ENCODE assay signal across 9 mouse cellular contexts in the genomic region with DNA sequence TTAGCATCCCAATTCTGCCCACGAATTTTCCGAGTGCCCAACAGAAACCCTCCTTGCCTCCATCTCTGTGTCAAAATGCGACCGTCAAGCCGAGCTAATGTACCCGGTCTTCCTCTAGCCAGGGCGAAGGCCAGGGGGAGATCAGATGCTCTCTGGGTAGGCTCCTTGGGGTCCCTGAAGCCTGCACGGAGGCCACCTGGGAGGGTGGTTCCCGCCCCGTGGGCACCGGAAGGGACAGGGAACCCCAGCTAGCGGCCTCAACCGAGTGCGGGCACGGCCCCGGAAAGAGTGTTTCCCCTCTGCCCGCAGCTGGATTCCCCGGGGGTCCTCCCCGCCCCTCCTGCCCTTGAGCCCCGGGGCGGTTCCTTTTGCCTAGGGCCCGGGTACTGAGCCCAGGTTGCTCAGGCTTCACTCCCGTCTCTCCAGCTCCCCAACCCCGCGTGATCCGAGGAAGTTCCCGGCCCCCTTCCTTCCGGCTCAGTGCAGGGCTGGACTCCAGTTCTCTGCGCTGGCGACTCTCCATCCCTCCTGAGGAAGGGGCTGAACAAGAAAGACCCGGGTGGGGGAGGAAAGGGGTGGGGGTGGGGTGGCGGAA. TPM values are rescaled to one million over a fixed set of nuclear protein-coding genes. Genes with fewer than 3 reads are reported as not detected.
DNase-seq lines count a peak whose midpoint lies in the region; ATAC-seq and TF ChIP-seq lines count a peak whose summit lies in the region.
"Had no signal": no experiment of that assay in that cellular context is flagged by ENCODE, and none has a peak within 500 bp of the region (broad histone marks: within the 10 kb centered on the region; RNA-seq: fewer than 3 reads in every experiment).

No protein-coding gene starts in this region.

- H3K79me2 ChIP-seq in CH12.LX (replicated peaks; ENCODE audit: control insufficient read depth, extremely low read depth, insufficient read depth, poor library complexity, severe bottlenecking), result no peaks in the 10 kb centered on the region

- no peak for TF ChIP-seq POLR2A in CH12.LX (IDR thresholded peaks at IDR 0.05; ENCODE audit: low read depth, low read length)

- no peak for TF ChIP-seq EP300 in CH12.LX (IDR thresholded peaks at IDR 0.05; ENCODE audit: low read length)

- 0% methylated on average over 28 of the region's 32 CpGs for WGBS in embryonic facial prominence, embryonic 14.5 days
- WGBS in intestine, embryonic 14.5 days, result under 1% methylated on average over 30 of the region's 32 CpGs

- no peaks in the 10 kb centered on the region for H3K36me3 ChIP-seq in CH12.LX (replicated peaks in 1 of 2; ENCODE audit: control insufficient read depth in 1 of 2, insufficient read depth in 1 of 2, low read length in 1 of 2)
- no peaks in the 10 kb centered on the region for H3K36me3 ChIP-seq in embryonic facial prominence, embryonic 14.5 days (ENCODE audit: control insufficient read depth, insufficient read depth, low read length)
- no peaks in the 10 kb centered on the region for H3K36me3 ChIP-seq in intestine, embryonic 14.5 days (ENCODE audit: control insufficient read depth, insufficient read depth, low read length)

- H3K27ac ChIP-seq in CH12.LX (ENCODE audit: insufficient read depth, low read depth), result no peak overlapping the region
- no peak overlapping the region for H3K27ac ChIP-seq in embryonic facial prominence, embryonic 14.5 days (replicated peaks; ENCODE audit: low read depth, low read length)
- no peak overlapping the region for H3K27ac ChIP-seq in intestine, embryonic 14.5 days (ENCODE audit: low read depth)

- H3K27me3 ChIP-seq in CH12.LX (replicated peaks), result peaks cover 39% of the 10 kb centered on the region
- peaks cover 61% of the 10 kb centered on the region for H3K27me3 ChIP-seq in embryonic facial prominence, embryonic 14.5 days (replicated peaks; ENCODE audit: control insufficient read depth, insufficient read depth, low read length)
- peaks cover 63% of the 10 kb centered on the region for H3K27me3 ChIP-seq in intestine, embryonic 14.5 days (replicated peaks; ENCODE audit: control insufficient read depth, insufficient read depth, low read length)

- TF ChIP-seq CTCF in CH12.LX (conservative IDR thresholded peaks at IDR 0.05 in 1 of 2, IDR thresholded peaks at IDR 0.05 in 1 of 2; ENCODE audit: low read depth in 2 of 2, low read length in 2 of 2), result no peak

- peak; percentile 83 for DNase-seq in heart, adult 11 months
- DNase-seq in heart, postnatal 4 days, result no peak
- DNase-seq in CH12.LX (ENCODE audit: extremely low read depth), result no peak
- no peak for DNase-seq in embryonic facial prominence, embryonic 14.5 days (ENCODE audit: low spot score)
- DNase-seq in intestine, embryonic 14.5 days (ENCODE audit: low spot score), result peak; percentile 79
- DNase-seq in neural tube, embryonic 10.5 days (ENCODE audit: extremely low spot score, low spot score), result peak; percentile 67
- DNase-seq in ovary, postnatal 14 days (ENCODE audit: low spot score), result no peak
- no peak for DNase-seq in layer of hippocampus, postnatal 36 days

- H3K9me3 ChIP-seq in CH12.LX (replicated peaks; ENCODE audit: low read length), result peaks cover 14% of the 10 kb centered on the region
- no peaks in the 10 kb centered on the region for H3K9me3 ChIP-seq in embryonic facial prominence, embryonic 14.5 days (ENCODE audit: control insufficient read depth, low read length)
- H3K9me3 ChIP-seq in intestine, embryonic 14.5 days (ENCODE audit: control insufficient read depth, low read length), result no peaks in the 10 kb centered on the region

- TF ChIP-seq RAD21 in CH12.LX (IDR thresholded peaks at IDR 0.05; ENCODE audit: low read depth, low read length), result no peak

- H3K4me3 ChIP-seq in CH12.LX (replicated peaks in 1 of 3; ENCODE audit: low read depth in 2 of 3, low read length in 2 of 3, poor library complexity in 1 of 3), result peak overlapping the region in 1 of 3 experiments; percentile 0
- peak overlapping the region; percentile 59 for H3K4me3 ChIP-seq in embryonic facial prominence, embryonic 14.5 days (ENCODE audit: low read depth, low read length)
- H3K4me3 ChIP-seq in intestine, embryonic 14.5 days (ENCODE audit: low read depth, low read length), result peak overlapping the region; percentile 51

- no peak overlapping the region; the same call in 1 of the 2 replicates for H3K9ac ChIP-seq in CH12.LX (ENCODE audit: insufficient read depth, low read depth)
- H3K9ac ChIP-seq in embryonic facial prominence, embryonic 14.5 days (ENCODE audit: low read depth, low read length), result peak overlapping the region; percentile 47
- peak overlapping the region; percentile 37 for H3K9ac ChIP-seq in intestine, embryonic 14.5 days (ENCODE audit: low read length)

- no peak for ATAC-seq in embryonic facial prominence, embryonic 14.5 days (ENCODE audit: low read depth)
- no peak; the same call in 1 of the 2 replicates for ATAC-seq in intestine, embryonic 14.5 days (replicated peaks; ENCODE audit: low FRiP score, low TSS enrichment, low read depth)

- in situ Hi-C loops in CH12.LX (cut with MboI; ENCODE audit: low pct_ligation_motif_present, low pct_unique_long_range_greater_than_20kb, low sequenced_read_pairs), result no loop called here

- dilution Hi-C loops in CH12.LX (cut with MboI; ENCODE audit: extremely low pct_ligation_motif_present, extremely low pct_unique_long_range_greater_than_20kb, low sequenced_read_pairs), result no loop called here

- peaks cover 14 to 38% of the 10 kb centered on the region in 2 experiments for H3K4me1 ChIP-seq in CH12.LX (ENCODE audit: control insufficient read depth in 1 of 2, insufficient read depth in 2 of 2)
- peaks cover 15% of the 10 kb centered on the region for H3K4me1 ChIP-seq in embryonic facial prominence, embryonic 14.5 days (ENCODE audit: control insufficient read depth, insufficient read depth, low read length)
- H3K4me1 ChIP-seq in intestine, embryonic 14.5 days (replicated peaks; ENCODE audit: control insufficient read depth, insufficient read depth, low read length), result peaks cover 8% of the 10 kb centered on the region

- peak overlapping the region; percentile 99 for H3K4me2 ChIP-seq in CH12.LX (ENCODE audit: insufficient read depth, low read depth, poor library complexity, severe bottlenecking)
- peak overlapping the region; percentile 100 for H3K4me2 ChIP-seq in embryonic facial prominence, embryonic 14.5 days (ENCODE audit: low read depth, low read length)
- peak overlapping the region; percentile 99 for H3K4me2 ChIP-seq in intestine, embryonic 14.5 days (ENCODE audit: low read length)

TF ChIP-seq in CH12.LX, 34 proteins besides CTCF, POLR2A, EP300 and RAD21:
- no peak for TF ChIP-seq BHLHE40 (IDR thresholded peaks at IDR 0.05; ENCODE audit: low read depth, low read length)
- TF ChIP-seq JUND (conservative IDR thresholded peaks at IDR 0.05; ENCODE audit: low read depth, low read length), result no peak
- TF ChIP-seq TCF12 (IDR thresholded peaks at IDR 0.05; ENCODE audit: low read depth, low read length), result no peak
- TF ChIP-seq ZNF384 (IDR thresholded peaks at IDR 0.05; ENCODE audit: low read depth, low read length), result no peak
- no peak for TF ChIP-seq MAZ (IDR thresholded peaks at IDR 0.05; ENCODE audit: low read depth, low read length)

RNA-seq across cellular contexts. Expression of gene Slc35d3, which starts 1.4 kb away (rescaled TPM):
- total RNA-seq in heart, postnatal 4 days (2021), result under 1 TPM in 1 of 2 experiments, not detected in 1; 0.18 TPM
- total RNA-seq in CH12.LX (2012; rRNA removed), result 0.21 and 0.93 TPM in 2 replicates
- total RNA-seq in CH12.LX (2014; rRNA removed), result 0.52 and 0.57 TPM in 2 replicates
- 0.37 and 0.40 TPM in 2 replicates for polyA plus RNA-seq in CH12.LX (2012; ENCODE audit: insufficient read length, low read depth)
- polyA plus RNA-seq in embryonic facial prominence, embryonic 14.5 days (2014; fragmentation: Nextera tagmentation; extraction: Ambion mirVana), result 0.87 and 1.2 TPM in 2 replicates
- polyA plus RNA-seq in intestine, embryonic 14.5 days (2014; fragmentation: Nextera tagmentation; extraction: Ambion mirVana), result 0.26 and 0.65 TPM in 2 replicates
- under 1 TPM; 0.42 to 0.56 TPM for total RNA-seq in layer of hippocampus, postnatal 36 days (2021)
- polyA plus RNA-seq: Patski had no signal

RNA-seq across cellular contexts. Expression of gene Pex7, which starts 57.6 kb away (rescaled TPM):
- total RNA-seq in heart, postnatal 4 days (2021), result 10 to 100 TPM; 24.0 to 24.2 TPM
- 26.5 and 28.0 TPM in 2 replicates for total RNA-seq in CH12.LX (2012; rRNA removed)
- total RNA-seq in CH12.LX (2014; rRNA removed), result 53.1 and 53.6 TPM in 2 replicates
- 30.2 and 32.4 TPM in 2 replicates for polyA plus RNA-seq in CH12.LX (2012; ENCODE audit: insufficient read length, low read depth)
- 28.6 and 29.6 TPM in 2 replicates for polyA plus RNA-seq in embryonic facial prominence, embryonic 14.5 days (2014; fragmentation: Nextera tagmentation; extraction: Ambion mirVana)
- polyA plus RNA-seq in intestine, embryonic 14.5 days (2014; fragmentation: Nextera tagmentation; extraction: Ambion mirVana), result 41.1 and 41.3 TPM in 2 replicates
- 10 to 100 TPM; 21.7 to 22.9 TPM for total RNA-seq in layer of hippocampus, postnatal 36 days (2021)

Comparison
In these comparisons a context has a peak if more than half of its experiments do, and no peak if none do; other contexts are left out.
1. DNase-seq: peak in heart, adult 11 months (single experiment), intestine, embryonic 14.5 days (single experiment) and neural tube, embryonic 10.5 days (single experiment); none in heart, postnatal 4 days (single experiment), CH12.LX (single experiment), embryonic facial prominence, embryonic 14.5 days (single experiment), ovary, postnatal 14 days (single experiment) and layer of hippocampus, postnatal 36 days (0 of 2).
2. Peak in every context shown above with its lines, with median percentiles within 50 percentile points of each other: H3K4me2 ChIP-seq.